Mouse (Mus musculus): ENCODE measurements around the gene Pdia4.
"Not testable (repeated sequence)": the region's sequence is repeated elsewhere in the genome, so short reads cannot be mapped to it uniquely, and the experiment has no call there.

The Pdia4 gene

GRCm38 (mm10) chr6:47813257-47813878, at the start of gene Pdia4:
Gene Pdia4 (minus strand): TSS chr6:47813430.
- peak; percentile 100 for DNase-seq

- not testable (repeated sequence) for DNase-seq
Observed at GRCm38 (mm10) chr6:47857729-47858128, 44.5 kb upstream of the Pdia4 start.

- DNase-seq = no peak
Observed at GRCm38 (mm10) chr6:47857241-47857640, 44.0 kb upstream of the Pdia4 start.

GRCm38 (mm10) chr6:47845779-47846178, 32.5 kb upstream of the Pdia4 start:
- DNase-seq = no peak

- DNase-seq = no peak
Observed at GRCm38 (mm10) chr6:47842337-47842736, 29.1 kb upstream of the Pdia4 start.

GRCm38 (mm10) chr6:47841831-47842230, 28.6 kb upstream of the Pdia4 start:
- no peak for DNase-seq

- no peak for DNase-seq
Observed at GRCm38 (mm10) chr6:47841077-47841476, 27.8 kb upstream of the Pdia4 start.

GRCm38 (mm10) chr6:47837630-47838029, 24.4 kb upstream of the Pdia4 start:
- DNase-seq = no peak

- peak; percentile 70 for DNase-seq
Observed at GRCm38 (mm10) chr6:47835984-47836521, 22.8 kb upstream of the Pdia4 start.

GRCm38 (mm10) chr6:47835482-47835983, 22.3 kb upstream of the Pdia4 start, which contains the start of gene Zfp398:
Gene Zfp398 (plus strand): TSS chr6:47835661.
- DNase-seq = peak; percentile 97

- DNase-seq = no peak
Observed at GRCm38 (mm10) chr6:47832220-47832619, 19.0 kb upstream of the Pdia4 start.

- peak; percentile 96 for DNase-seq
Observed at GRCm38 (mm10) chr6:47830104-47831078, 17.2 kb upstream of the Pdia4 start, which contains the start of gene Zfp786. Gene Zfp786 (minus strand): TSS chr6:47830867.

GRCm38 (mm10) chr6:47828950-47829349, 15.7 kb upstream of the Pdia4 start:
- peak; percentile 65 for DNase-seq

- DNase-seq = no peak
Observed at GRCm38 (mm10) chr6:47827462-47827861, 14.2 kb upstream of the Pdia4 start.

- no peak for DNase-seq
Observed at GRCm38 (mm10) chr6:47824241-47824640, 11.0 kb upstream of the Pdia4 start.

- DNase-seq = no peak
Observed at GRCm38 (mm10) chr6:47821776-47822175, 8.5 kb upstream of the Pdia4 start.

GRCm38 (mm10) chr6:47821236-47821635, 8.0 kb upstream of the Pdia4 start:
- DNase-seq = no peak

- DNase-seq = no peak
Observed at GRCm38 (mm10) chr6:47819626-47820325, 6.5 kb upstream of the Pdia4 start.

GRCm38 (mm10) chr6:47818721-47819120, 5.5 kb upstream of the Pdia4 start:
- DNase-seq = no peak

- no peak for DNase-seq
Observed at GRCm38 (mm10) chr6:47816151-47816550, 2.9 kb upstream of the Pdia4 start.

- no peak for DNase-seq
Observed at GRCm38 (mm10) chr6:47812271-47812915, 837 bp downstream of the Pdia4 start.

- DNase-seq = no peak
Observed at GRCm38 (mm10) chr6:47811324-47811723, 1.9 kb downstream of the Pdia4 start.
